Mouse (Mus musculus) lung, postnatal 0 days (tissue): ENCODE data around the gene Cnn2.

Experiments used
- CTCF ChIP-seq: IDR thresholded peaks from 2 replicates; pipeline ENCODE4 v1.5.1; 2016; ENCODE audit warnings: antibody characterized with exemption, mild to moderate bottlenecking
- EP300 ChIP-seq: IDR thresholded peaks from 2 replicates; pipeline ENCODE4 v1.6.1; 2016; ENCODE audit warnings: antibody characterized with exemption, mild to moderate bottlenecking, control low read depth

DNA sequence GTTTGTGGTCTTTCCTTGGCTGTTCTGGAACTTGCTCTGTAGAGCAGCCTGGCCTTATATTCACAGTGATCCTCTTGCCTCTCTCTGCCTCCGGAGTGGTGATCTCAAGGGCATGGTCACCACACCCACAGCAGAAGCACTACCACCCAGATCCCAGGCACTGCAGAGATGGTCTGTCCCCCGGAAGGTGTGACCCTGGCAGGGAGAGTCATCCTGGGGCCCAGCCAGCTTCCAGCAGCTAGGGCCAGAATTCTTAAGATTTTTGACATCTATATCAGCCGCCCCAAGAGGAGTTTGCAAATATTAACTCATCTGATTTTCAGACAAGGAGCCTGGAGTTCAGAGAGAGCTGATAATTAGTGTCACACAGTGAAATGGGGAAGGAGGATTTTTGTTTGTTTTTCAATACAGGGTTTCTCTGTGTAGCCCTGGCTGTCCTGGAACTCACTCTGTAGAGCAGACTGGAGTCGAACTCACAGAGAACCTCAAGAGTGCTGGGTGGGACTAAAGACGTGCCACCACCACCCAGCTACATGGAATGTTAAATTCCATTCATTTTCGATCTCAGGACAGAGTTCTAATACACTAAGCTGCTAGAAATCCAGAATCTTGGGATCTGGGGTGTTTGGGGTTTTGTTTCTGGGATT lies 2.0 kb upstream of the Cnn2 start:
- TF ChIP-seq CTCF (no peak), EP300 (peak; percentile 58; the same call in 1 of the 2 replicates)
